Mouse (Mus musculus): ENCODE data around the gene Cant1. TPM values are rescaled to one million over a fixed set of nuclear protein-coding genes. Genes with fewer than 3 reads are reported as not detected.

The Cant1 gene
- polyA plus RNA-seq, 1 experiment: 1.5 TPM

- Histone ChIP-seq H3K27me3 (ENCODE audit: control insufficient read depth) (peaks cover 6% of the 10 kb centered on the region), H3K36me3 (ENCODE audit: control insufficient read depth) (no peaks in the 10 kb centered on the region), H3K9me3 (ENCODE audit: control insufficient read depth, low read length) (no peaks in the 10 kb centered on the region; the same call in 1 of the 2 replicates), H3K4me1 (ENCODE audit: control insufficient read depth) (no peaks in the 10 kb centered on the region), H3K4me3 (replicated peaks) (no peak overlapping the region)
- no peak for TF ChIP-seq TAL1 (IDR thresholded peaks at IDR 0.05; ENCODE audit: low read length)
- TF ChIP-seq GATA1 (IDR thresholded peaks at IDR 0.05; ENCODE audit: low read length): no peak
Measured at GRCm38 (mm10) chr11:118371876-118372275, 47.0 kb downstream of the Cant1 start.

- no peaks in the 10 kb centered on the region; the same call in 1 of the 2 replicates for H3K9me3 ChIP-seq (ENCODE audit: control insufficient read depth, low read length)
Measured at GRCm38 (mm10) chr11:118369657-118370056, 49.2 kb downstream of the Cant1 start.

GRCm38 (mm10) chr11:118369251-118369650, 49.6 kb downstream of the Cant1 start:
- TF ChIP-seq GATA1 (IDR thresholded peaks at IDR 0.05; ENCODE audit: low read length): no peak
- TF ChIP-seq TAL1 (IDR thresholded peaks at IDR 0.05; ENCODE audit: low read length): no peak
- no peaks in the 10 kb centered on the region for H3K36me3 ChIP-seq (ENCODE audit: control insufficient read depth)
- H3K4me3 ChIP-seq (replicated peaks): no peak overlapping the region
- H3K27me3 ChIP-seq (ENCODE audit: control insufficient read depth): peaks cover 2% of the 10 kb centered on the region; the same call in 1 of the 2 replicates
- no peaks in the 10 kb centered on the region for H3K4me1 ChIP-seq (ENCODE audit: control insufficient read depth)
- H3K9me3 ChIP-seq (ENCODE audit: control insufficient read depth, low read length): no peaks in the 10 kb centered on the region; the same call in 1 of the 2 replicates

More at GRCm38 (mm10) chr11:118369657-118370056, 49.2 kb downstream of the Cant1 start:
- no peaks in the 10 kb centered on the region for H3K4me1 ChIP-seq (ENCODE audit: control insufficient read depth)
- TF ChIP-seq TAL1 (IDR thresholded peaks at IDR 0.05; ENCODE audit: low read length) (no peak), GATA1 (IDR thresholded peaks at IDR 0.05; ENCODE audit: low read length) (no peak)
- no peak overlapping the region for H3K4me3 ChIP-seq (replicated peaks)
- peaks cover 3% of the 10 kb centered on the region for H3K27me3 ChIP-seq (ENCODE audit: control insufficient read depth)
- no peaks in the 10 kb centered on the region for H3K36me3 ChIP-seq (ENCODE audit: control insufficient read depth)

- Histone ChIP-seq H3K9me3 (ENCODE audit: control insufficient read depth, low read length) (no peaks in the 10 kb centered on the region; the same call in 1 of the 2 replicates), H3K27me3 (ENCODE audit: control insufficient read depth) (peaks cover 2% of the 10 kb centered on the region; the same call in 1 of the 2 replicates), H3K36me3 (ENCODE audit: control insufficient read depth) (no peaks in the 10 kb centered on the region), H3K4me1 (ENCODE audit: control insufficient read depth) (no peaks in the 10 kb centered on the region), H3K4me3 (replicated peaks) (no peak overlapping the region)
- TF ChIP-seq GATA1 (IDR thresholded peaks at IDR 0.05; ENCODE audit: low read length) (no peak), TAL1 (IDR thresholded peaks at IDR 0.05; ENCODE audit: low read length) (no peak)
Measured at GRCm38 (mm10) chr11:118368330-118368729, 50.6 kb downstream of the Cant1 start.

GRCm38 (mm10) chr11:118366559-118366958, 52.3 kb downstream of the Cant1 start:
- Histone ChIP-seq H3K36me3 (ENCODE audit: control insufficient read depth) (no peaks in the 10 kb centered on the region), H3K27me3 (ENCODE audit: control insufficient read depth) (peaks cover 2% of the 10 kb centered on the region; the same call in 1 of the 2 replicates), H3K4me3 (replicated peaks) (no peak overlapping the region), H3K9me3 (ENCODE audit: control insufficient read depth, low read length) (no peaks in the 10 kb centered on the region; the same call in 1 of the 2 replicates), H3K4me1 (ENCODE audit: control insufficient read depth) (no peaks in the 10 kb centered on the region)
- no peak for TF ChIP-seq TAL1 (IDR thresholded peaks at IDR 0.05; ENCODE audit: low read length)
- TF ChIP-seq GATA1 (IDR thresholded peaks at IDR 0.05; ENCODE audit: low read length): no peak

GRCm38 (mm10) chr11:118366108-118366507, 52.8 kb downstream of the Cant1 start:
- no peak for TF ChIP-seq GATA1 (IDR thresholded peaks at IDR 0.05; ENCODE audit: low read length)
- no peak for TF ChIP-seq TAL1 (IDR thresholded peaks at IDR 0.05; ENCODE audit: low read length)
- Histone ChIP-seq H3K4me1 (ENCODE audit: control insufficient read depth) (no peaks in the 10 kb centered on the region), H3K4me3 (replicated peaks) (no peak overlapping the region), H3K36me3 (ENCODE audit: control insufficient read depth) (no peaks in the 10 kb centered on the region), H3K27me3 (ENCODE audit: control insufficient read depth) (peaks cover 2% of the 10 kb centered on the region; the same call in 1 of the 2 replicates), H3K9me3 (ENCODE audit: control insufficient read depth, low read length) (no peaks in the 10 kb centered on the region; the same call in 1 of the 2 replicates)

- H3K4me1 ChIP-seq (ENCODE audit: control insufficient read depth): no peaks in the 10 kb centered on the region
- no peaks in the 10 kb centered on the region for H3K36me3 ChIP-seq (ENCODE audit: control insufficient read depth)
- TF ChIP-seq GATA1 (IDR thresholded peaks at IDR 0.05; ENCODE audit: low read length) (no peak), TAL1 (IDR thresholded peaks at IDR 0.05; ENCODE audit: low read length) (no peak)
- H3K9me3 ChIP-seq (ENCODE audit: control insufficient read depth, low read length): no peaks in the 10 kb centered on the region; the same call in 1 of the 2 replicates
- no peak overlapping the region for H3K4me3 ChIP-seq (replicated peaks)
- H3K27me3 ChIP-seq (ENCODE audit: control insufficient read depth): peaks cover 2% of the 10 kb centered on the region; the same call in 1 of the 2 replicates
Measured at GRCm38 (mm10) chr11:118365171-118365570, 53.7 kb downstream of the Cant1 start.

GRCm38 (mm10) chr11:118364021-118364420, 54.9 kb downstream of the Cant1 start:
- H3K4me1 ChIP-seq (ENCODE audit: control insufficient read depth): no peaks in the 10 kb centered on the region
- no peaks in the 10 kb centered on the region for H3K36me3 ChIP-seq (ENCODE audit: control insufficient read depth)
- H3K9me3 ChIP-seq (ENCODE audit: control insufficient read depth, low read length): no peaks in the 10 kb centered on the region; the same call in 1 of the 2 replicates
- no peak for TF ChIP-seq TAL1 (IDR thresholded peaks at IDR 0.05; ENCODE audit: low read length)
- no peak for TF ChIP-seq GATA1 (IDR thresholded peaks at IDR 0.05; ENCODE audit: low read length)
- H3K4me3 ChIP-seq (replicated peaks): no peak overlapping the region
- H3K27me3 ChIP-seq (ENCODE audit: control insufficient read depth): no peaks in the 10 kb centered on the region; the same call in 1 of the 2 replicates

- no peak overlapping the region for H3K4me3 ChIP-seq (replicated peaks)
- H3K27me3 ChIP-seq (ENCODE audit: control insufficient read depth): no peaks in the 10 kb centered on the region
- TF ChIP-seq TAL1 (IDR thresholded peaks at IDR 0.05; ENCODE audit: low read length) (no peak), GATA1 (IDR thresholded peaks at IDR 0.05; ENCODE audit: low read length) (no peak)
- no peaks in the 10 kb centered on the region for H3K36me3 ChIP-seq (ENCODE audit: control insufficient read depth)
- no peaks in the 10 kb centered on the region for H3K4me1 ChIP-seq (ENCODE audit: control insufficient read depth)
- H3K9me3 ChIP-seq (ENCODE audit: control insufficient read depth, low read length): no peaks in the 10 kb centered on the region
Measured at GRCm38 (mm10) chr11:118362971-118363518, 55.8 kb downstream of the Cant1 start.
